Mouse (Mus musculus) spleen, adult 2 months (tissue): ENCODE results near the gene Gmfg. TPM values are rescaled to one million over a fixed set of nuclear protein-coding genes. Genes with fewer than 3 reads are reported as not detected.

ENCODE experiments used
- DNase-seq, 2 experiments: peaks; one replicate each; pipeline versions ENCODE4 v3.0.0 to v3.0.0-alpha.2; 2012 to 2021; ENCODE audit warnings: low spot score in 2 of 2, low read depth in 1 of 2
- H3K27ac ChIP-seq: fragments of 200-500 bp; 2 replicates; pipeline ENCODE4 v1.5.1; 2012; ENCODE audit warnings: low read length, inconsistent platforms; ENCODE audit not compliant: insufficient read depth
- H3K27me3 ChIP-seq: fragments of 200-500 bp; 2 replicates; pipeline ENCODE4 v1.6.1; 2012; ENCODE audit warnings: mild to moderate bottlenecking, moderate library complexity, low read length, inconsistent platforms; ENCODE audit not compliant: control insufficient read depth, insufficient read depth
- H3K36me3 ChIP-seq: fragments of 200-500 bp; 2 replicates; pipeline ENCODE4 v1.6.1; 2012; ENCODE audit warnings: mild to moderate bottlenecking, low read length, inconsistent platforms; ENCODE audit not compliant: control insufficient read depth, insufficient read depth
- H3K4me1 ChIP-seq: fragments of 200-500 bp; 2 replicates; pipeline ENCODE4 v1.6.1; 2011; ENCODE audit warnings: inconsistent platforms; ENCODE audit not compliant: control insufficient read depth, insufficient read depth, insufficient read length
- H3K4me3 ChIP-seq: fragments of 200-500 bp; 2 replicates; pipeline ENCODE4 v1.5.1; 2011; ENCODE audit warnings: mild to moderate bottlenecking, inconsistent platforms; ENCODE audit not compliant: insufficient read depth, insufficient read length; ENCODE audit errors: extremely low read depth
- CTCF ChIP-seq: fragments of 200-500 bp; IDR thresholded peaks from 2 replicates; pipeline ENCODE4 v1.5.1; 2011; ENCODE audit warnings: mild to moderate bottlenecking, inconsistent platforms; ENCODE audit not compliant: insufficient read depth, insufficient read length, insufficient replicate concordance; ENCODE audit errors: extremely low read depth
- POLR2A ChIP-seq: fragments of 200-500 bp; IDR thresholded peaks from 2 replicates; pipeline ENCODE4 v1.6.1; 2011; ENCODE audit warnings: low read depth, low read length, inconsistent platforms
- WGBS: fragments of 180-500 bp; shearing (Covaris S2); methylation state at CpG from one replicate; pipeline ENCODE4 v1.1.7; 2018; 5-methylcytosine and 5-hydroxymethylcytosine counted together
- polyA plus RNA-seq: library from polyadenylated mRNA; depleted of rRNA; stranded (reverse); fragments of >200 nt; gene quantifications from 2 replicates; pipeline ENCODE4 v1.2.3, GENCODE M21; 2012

Gene Gmfg
- polyA plus RNA-seq, 1 experiment: 46.2 TPM

DNA sequence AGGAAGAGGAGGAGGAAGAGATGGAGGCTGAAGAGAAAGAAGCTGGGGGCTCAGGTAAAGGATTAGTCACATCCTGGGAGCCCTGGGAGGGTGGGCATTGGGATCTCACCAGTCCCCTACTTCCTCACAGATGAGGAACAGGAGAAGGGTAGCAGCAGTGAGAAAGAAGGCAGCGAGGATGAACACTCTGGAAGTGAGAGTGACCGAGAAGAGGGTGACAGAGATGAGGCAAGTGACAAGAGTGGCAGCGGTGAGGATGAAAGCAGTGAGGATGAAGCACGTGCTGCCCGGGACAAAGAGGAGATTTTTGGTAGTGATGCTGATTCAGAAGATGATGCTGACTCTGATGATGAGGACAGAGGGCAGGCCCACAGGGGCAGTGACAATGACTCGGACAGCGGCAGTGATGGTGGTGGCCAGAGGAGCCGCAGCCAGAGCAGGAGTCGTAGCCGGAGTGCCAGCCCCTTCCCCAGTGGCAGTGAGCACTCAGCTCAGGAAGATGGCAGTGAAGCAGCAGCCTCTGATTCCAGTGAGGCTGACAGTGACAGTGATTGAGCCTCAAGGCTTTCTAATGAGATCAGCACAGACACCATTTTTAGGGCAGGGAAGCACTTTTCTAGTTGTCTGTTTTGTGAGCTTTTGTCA is 38.4 kb upstream of the Gmfg start:
- WGBS: 94% methylated on average over 10 of the region's 10 CpGs
- H3K27me3 ChIP-seq: no peaks in the 10 kb centered on the region
- DNase-seq: no peak
- TF ChIP-seq CTCF (no peak), POLR2A (no peak)
- no peak overlapping the region for H3K27ac ChIP-seq
- no peak overlapping the region for H3K4me3 ChIP-seq
- peaks cover 43% of the 10 kb centered on the region for H3K36me3 ChIP-seq
- H3K4me1 ChIP-seq: no peaks in the 10 kb centered on the region

DNA sequence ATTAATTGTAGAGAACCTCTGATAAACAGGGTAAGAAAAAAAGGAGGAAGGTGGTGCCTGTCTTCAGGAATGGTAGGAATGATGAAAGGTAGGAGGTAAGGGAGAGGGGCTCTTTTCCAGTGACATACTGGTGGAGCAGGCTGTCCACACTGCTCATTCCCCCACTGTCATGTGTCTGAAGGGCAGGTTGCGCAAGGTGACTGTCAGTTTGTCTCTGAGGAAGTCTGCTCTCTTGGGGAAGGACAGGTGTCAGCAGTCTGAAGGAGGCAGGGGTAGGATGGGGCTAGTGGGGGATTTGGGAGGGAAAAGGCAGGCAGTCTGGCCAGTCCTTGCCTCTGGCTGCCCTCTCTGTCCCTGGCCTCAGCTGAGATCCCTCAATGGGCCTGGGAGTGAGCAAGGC is 36.2 kb upstream of the Gmfg start:
- TF ChIP-seq CTCF: no peak
- TF ChIP-seq POLR2A: no peak
- H3K36me3 ChIP-seq: peaks cover 44% of the 10 kb centered on the region
- no peaks in the 10 kb centered on the region for H3K4me1 ChIP-seq
- no peak for DNase-seq
- WGBS: 97% methylated on average over 1 of the region's 1 CpGs
- H3K27ac ChIP-seq: no peak overlapping the region
- H3K27me3 ChIP-seq: no peaks in the 10 kb centered on the region
- no peak overlapping the region for H3K4me3 ChIP-seq

DNA sequence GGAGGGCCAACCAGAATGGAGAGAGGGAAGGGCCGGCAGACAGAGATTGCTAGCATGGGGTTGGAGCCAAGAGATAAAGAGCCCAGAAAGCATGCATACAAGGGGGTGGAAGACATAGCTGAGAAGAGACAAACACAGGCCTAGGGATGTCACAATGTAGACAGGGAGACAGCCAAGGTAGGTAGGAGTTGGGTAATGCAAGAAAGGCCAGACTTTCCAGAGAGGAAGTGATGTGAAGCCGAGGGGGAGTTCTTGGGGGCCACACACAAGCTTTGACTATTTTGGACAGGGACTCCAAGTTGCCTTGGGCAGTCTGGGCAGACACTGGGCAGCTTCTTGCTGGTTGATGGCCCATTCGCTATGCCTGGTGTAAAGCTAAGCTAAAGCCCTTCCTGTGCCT is 35.3 kb upstream of the Gmfg start:
- Histone ChIP-seq H3K36me3 (peaks cover 49% of the 10 kb centered on the region), H3K4me3 (no peak overlapping the region), H3K27me3 (no peaks in the 10 kb centered on the region), H3K27ac (no peak overlapping the region), H3K4me1 (no peaks in the 10 kb centered on the region)
- DNase-seq: no peak
- TF ChIP-seq POLR2A (no peak), CTCF (no peak)
- WGBS: 83% methylated on average over 3 of the region's 3 CpGs

DNA sequence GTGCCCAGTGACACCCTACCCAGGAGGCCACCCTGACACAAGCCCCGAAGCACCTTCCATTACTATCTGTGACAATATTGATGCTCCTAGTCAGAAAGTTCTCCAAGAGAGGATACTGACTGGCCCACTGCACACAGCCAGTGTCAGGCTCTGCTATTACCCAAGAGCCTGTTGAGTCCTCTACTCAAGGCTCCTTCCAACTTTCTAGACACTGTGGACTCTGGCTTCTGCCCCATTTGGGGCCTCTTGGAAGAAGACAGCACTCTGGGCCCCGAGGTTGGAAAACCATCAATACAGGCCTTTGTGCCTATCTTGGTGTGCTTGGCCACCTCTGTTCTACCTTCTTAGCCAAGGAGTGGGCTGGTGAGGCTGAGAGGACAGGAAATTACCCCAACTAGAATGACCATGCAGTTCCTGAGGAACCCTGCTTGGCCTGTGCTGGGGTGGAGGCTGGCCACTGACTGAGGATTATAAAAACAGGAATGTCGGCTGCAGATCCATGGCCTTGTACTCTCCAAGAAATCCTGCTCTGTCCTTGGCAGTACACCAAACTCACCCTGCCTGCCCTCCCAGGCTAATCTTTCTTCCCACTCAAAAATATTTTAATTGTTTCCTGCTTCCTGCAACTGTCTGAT is 26.3 kb upstream of the Gmfg start:
- WGBS: 92% methylated on average over 3 of the region's 3 CpGs
- H3K4me3 ChIP-seq: no peak overlapping the region
- H3K4me1 ChIP-seq: no peaks in the 10 kb centered on the region
- no peak for DNase-seq
- H3K27ac ChIP-seq: peak overlapping the region; percentile 26
- H3K27me3 ChIP-seq: no peaks in the 10 kb centered on the region
- H3K36me3 ChIP-seq: peaks cover 35% of the 10 kb centered on the region
- no peak for TF ChIP-seq CTCF
- TF ChIP-seq POLR2A: no peak

- Histone ChIP-seq H3K4me1 (no peaks in the 10 kb centered on the region), H3K27me3 (no peaks in the 10 kb centered on the region), H3K4me3 (no peak overlapping the region), H3K27ac (no peak overlapping the region), H3K36me3 (peaks cover 18% of the 10 kb centered on the region)
- no peak for DNase-seq
- 71% methylated on average over 4 of the region's 4 CpGs for WGBS
- TF ChIP-seq CTCF (no peak), POLR2A (no peak)
Measured at GRCm38 (mm10) chr7:28412826-28413225, 24.4 kb upstream of the Gmfg start.

DNA sequence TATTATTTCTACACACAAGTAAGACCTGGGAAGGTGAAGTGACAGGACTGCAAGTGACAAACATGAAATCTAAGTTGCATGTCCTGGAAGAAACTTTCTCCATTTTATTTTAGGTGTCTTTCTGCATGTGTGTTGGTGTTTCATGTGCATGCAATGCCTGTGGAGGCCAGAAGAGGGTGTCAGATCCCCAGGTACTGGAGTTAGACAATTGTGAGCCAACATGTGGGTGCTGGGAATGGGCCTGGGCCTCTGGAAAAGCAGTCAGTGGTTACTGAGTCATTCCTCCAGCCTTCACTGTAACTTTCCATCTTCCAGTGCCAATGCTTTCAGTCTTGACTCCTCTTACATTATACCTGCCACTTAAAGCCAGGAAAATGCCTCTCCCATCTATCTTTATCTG is 19.9 kb upstream of the Gmfg start:
- no peak overlapping the region for H3K27ac ChIP-seq

DNA sequence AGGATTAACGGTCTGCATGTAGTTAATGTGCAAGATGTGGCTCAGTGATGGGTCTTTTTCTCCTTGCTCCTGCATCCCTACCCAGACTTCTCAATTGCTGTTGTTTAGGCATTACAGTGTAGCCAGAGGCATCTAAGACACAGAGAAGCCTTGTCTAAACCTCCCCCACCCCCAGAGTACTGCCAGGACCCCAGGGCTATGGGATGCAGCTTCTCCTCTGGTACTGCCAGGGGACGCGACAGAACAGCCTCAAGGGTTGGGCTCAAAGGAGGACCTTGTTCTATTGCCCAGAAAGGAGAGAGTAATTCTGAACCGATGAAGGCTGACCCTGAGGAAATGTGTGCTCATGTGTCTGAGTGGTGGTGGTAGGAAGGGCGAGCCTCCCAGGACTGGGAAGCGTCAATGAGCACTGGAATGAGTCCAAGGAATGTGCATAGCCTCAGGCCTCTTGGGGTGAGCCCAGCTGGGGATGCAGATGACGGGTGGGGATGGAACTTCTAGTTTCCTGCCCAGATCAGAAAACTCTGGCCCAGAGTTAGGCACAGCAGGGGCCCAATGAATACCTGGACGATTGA is 19.1 kb upstream of the Gmfg start:
- Histone ChIP-seq H3K4me3 (no peak overlapping the region), H3K4me1 (no peaks in the 10 kb centered on the region), H3K36me3 (peaks cover 11% of the 10 kb centered on the region), H3K27me3 (no peaks in the 10 kb centered on the region), H3K27ac (no peak overlapping the region)
- DNase-seq: no peak
- TF ChIP-seq POLR2A (no peak), CTCF (no peak)
- 93% methylated on average over 8 of the region's 8 CpGs for WGBS

More for the DNA sequence above, 19.9 kb upstream of the Gmfg start:
- Histone ChIP-seq H3K4me1 (no peaks in the 10 kb centered on the region), H3K4me3 (no peak overlapping the region), H3K36me3 (peaks cover 13% of the 10 kb centered on the region), H3K27me3 (no peaks in the 10 kb centered on the region)
- no peak for DNase-seq
- TF ChIP-seq CTCF (no peak), POLR2A (no peak)
